Mouse (Mus musculus) spleen, adult 2 months (tissue): ENCODE data around the gene Mrps24.

Experiments used
- CTCF ChIP-seq: fragments of 200-500 bp; IDR thresholded peaks from 2 replicates; pipeline ENCODE4 v1.5.1; 2011; ENCODE audit warnings: mild to moderate bottlenecking, inconsistent platforms; ENCODE audit not compliant: insufficient read depth, insufficient read length, insufficient replicate concordance; ENCODE audit errors: extremely low read depth
- POLR2A ChIP-seq: fragments of 200-500 bp; IDR thresholded peaks from 2 replicates; pipeline ENCODE4 v1.6.1; 2011; ENCODE audit warnings: low read depth, low read length, inconsistent platforms

GRCm38 (mm10) chr11:5715630-5716105 is at the start of gene Mrps24:
- TF ChIP-seq CTCF, result no peak
- TF ChIP-seq POLR2A, result no peak
